Comparison of ENCODE assay signal across 6 mouse cellular contexts in genomic region chr14:88047586-88047985, GRCm38 (mm10).
DNase-seq lines count a peak whose midpoint lies in the region; TF ChIP-seq lines count a peak whose summit lies in the region.
"Not testable (repeated sequence)": the region's sequence is repeated elsewhere in the genome, so short reads cannot be mapped to it uniquely, and the experiment has no call there.

No protein-coding gene starts in this region.

- H3K27ac ChIP-seq in kidney, adult 2 months (ENCODE audit: insufficient read depth, low read depth, low read length): not testable (repeated sequence)

- 75% methylated on average over 3 of the region's 3 CpGs for WGBS in kidney, adult 2 months

- H3K4me3 ChIP-seq in kidney, adult 2 months (ENCODE audit: insufficient read depth, low read depth, low read length): not testable (repeated sequence)

- peak; percentile 27 for DNase-seq in kidney, adult 11 months
- DNase-seq in kidney, adult 18-20 months: peak; percentile 2
- peak; percentile 63 for DNase-seq in kidney, adult 2 months
- DNase-seq in kidney, adult 8-10 months: peak; percentile 30 to 31
- peak; percentile 61 for DNase-seq in kidney, adult 9 months
- peak; percentile 1 to 24 for DNase-seq in kidney, postnatal 36 days

- not testable (repeated sequence) for TF ChIP-seq POLR2A in kidney, adult 2 months (IDR thresholded peaks at IDR 0.05; ENCODE audit: low read depth, low read length)

- not testable (repeated sequence) for H3K27me3 ChIP-seq in kidney, adult 2 months (replicated peaks; ENCODE audit: control insufficient read depth, insufficient read depth, low read length)

- not testable (repeated sequence) for TF ChIP-seq CTCF in kidney, adult 2 months (conservative IDR thresholded peaks at IDR 0.05; ENCODE audit: insufficient read depth, insufficient read length, low read depth, low read length)

- H3K36me3 ChIP-seq in kidney, adult 2 months (ENCODE audit: control insufficient read depth, insufficient read depth, low read length): not testable (repeated sequence)

- not testable (repeated sequence) for H3K4me1 ChIP-seq in kidney, adult 2 months (ENCODE audit: control insufficient read depth, insufficient read depth, low read length)

Comparison
In these comparisons a context has a peak if more than half of its experiments do, and no peak if none do; other contexts are left out.
1. DNase-seq: peak in every context shown above with its lines; median percentile 63 in kidney, adult 2 months; 61 in kidney, adult 9 months; 30 in kidney, adult 8-10 months; 27 in kidney, adult 11 months; 12 in kidney, postnatal 36 days; 2 in kidney, adult 18-20 months.